13 mouse cellular contexts compared by ENCODE assay signal in the genomic region with DNA sequence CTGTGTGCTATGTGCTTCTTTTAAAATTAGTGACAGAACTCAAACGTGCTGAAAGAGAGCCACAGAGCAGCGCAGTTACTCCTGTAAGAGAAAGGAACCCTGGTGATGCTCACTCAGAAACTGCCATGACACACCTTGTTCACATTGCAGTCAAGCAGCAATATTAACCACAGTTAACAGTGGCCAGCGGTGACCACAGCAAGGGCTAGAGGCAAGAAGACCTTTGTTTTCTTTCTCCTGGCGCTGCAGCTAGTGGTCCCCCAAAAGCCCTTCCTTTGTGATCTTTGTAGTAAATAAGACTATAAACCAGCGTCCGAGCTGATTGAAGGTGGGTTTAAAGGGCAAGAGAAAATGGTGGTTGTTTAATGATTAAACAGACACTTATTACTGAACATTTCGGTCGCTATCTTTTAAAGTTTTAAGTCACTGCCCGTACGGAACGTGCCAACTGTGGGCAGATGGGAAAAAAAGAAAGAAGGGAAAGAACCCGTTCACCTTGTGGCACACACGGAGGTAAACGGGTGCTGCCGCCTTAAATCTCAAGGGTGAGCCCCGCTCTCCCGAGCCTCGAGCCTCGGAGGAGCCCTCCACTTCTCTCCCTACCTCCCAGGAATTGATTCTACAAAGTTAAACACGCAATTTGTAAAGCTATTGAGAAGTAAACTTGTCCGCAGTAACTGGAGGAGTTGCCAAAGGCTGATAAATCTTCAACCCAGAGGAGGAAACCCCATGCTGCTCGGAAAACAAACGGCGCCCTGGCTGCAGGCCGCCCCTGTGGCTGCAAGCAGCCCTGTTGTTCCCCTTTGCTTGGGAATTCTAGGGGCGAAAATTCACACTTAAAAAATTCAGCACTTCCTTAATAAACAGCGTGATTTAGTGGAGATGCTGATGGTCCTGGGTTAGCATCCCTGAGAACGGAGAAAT.
DNase-seq lines count a peak whose midpoint lies in the region; ATAC-seq and TF ChIP-seq lines count a peak whose summit lies in the region.
"Had no signal": no experiment of that assay in that cellular context is flagged by ENCODE, and none has a peak within 500 bp of the region (broad histone marks: within the 10 kb centered on the region; RNA-seq: fewer than 3 reads in every experiment).

No protein-coding gene starts in this region.

- 59% methylated on average over 28 of the region's 28 CpGs for WGBS in heart, embryonic 16.5 days
- WGBS in intestine, embryonic 16.5 days = 17% methylated on average over 28 of the region's 28 CpGs
- WGBS in liver, embryonic 11.5 days = 53% methylated on average over 28 of the region's 28 CpGs
- WGBS in small intestine, adult 2 months = 24% methylated on average over 28 of the region's 28 CpGs

- no peaks in the 10 kb centered on the region for H3K27me3 ChIP-seq in heart, embryonic 16.5 days (ENCODE audit: control insufficient read depth, insufficient read depth, low read length)
- no peaks in the 10 kb centered on the region for H3K27me3 ChIP-seq in intestine, embryonic 16.5 days (replicated peaks; ENCODE audit: control insufficient read depth, insufficient read depth, low read length)
- H3K27me3 ChIP-seq in liver, embryonic 11.5 days (replicated peaks; ENCODE audit: control insufficient read depth, insufficient read depth, low read length) = no peaks in the 10 kb centered on the region
- H3K27me3 ChIP-seq in small intestine, adult 2 months (ENCODE audit: control insufficient read depth, insufficient read depth, low read length) = no peaks in the 10 kb centered on the region
- H3K27me3 ChIP-seq: embryonic facial prominence, embryonic 12.5 days had no signal

- TF ChIP-seq CTCF in small intestine, adult 2 months (IDR thresholded peaks at IDR 0.05; ENCODE audit: extremely low read depth, insufficient read length, insufficient replicate concordance, low read depth, low read length) = no peak

- peaks cover 6% of the 10 kb centered on the region for H3K4me1 ChIP-seq in heart, embryonic 16.5 days (ENCODE audit: control insufficient read depth, insufficient read depth, low read length)
- H3K4me1 ChIP-seq in intestine, embryonic 16.5 days (ENCODE audit: control insufficient read depth, insufficient read depth, low read length) = peaks cover 41% of the 10 kb centered on the region
- H3K4me1 ChIP-seq in liver, embryonic 11.5 days (replicated peaks; ENCODE audit: control insufficient read depth, insufficient read depth, low read length) = peaks cover 29% of the 10 kb centered on the region
- peaks cover 6% of the 10 kb centered on the region; the same call in 1 of the 2 replicates for H3K4me1 ChIP-seq in small intestine, adult 2 months (ENCODE audit: control insufficient read depth, insufficient read depth, insufficient read length, low read length)

- DNase-seq in heart, adult 9 months (ENCODE audit: low spot score in 2 of 2) = no peak
- no peak for DNase-seq in liver, embryonic 11.5 days (ENCODE audit: low spot score)
- DNase-seq in ovary, postnatal 10 days (ENCODE audit: low spot score) = no peak
- DNase-seq in cerebellum, postnatal 25 days = no peak
- DNase-seq: adrenal gland, postnatal 10 days; heart, postnatal 4 days; thymus, postnatal 25 days had no signal

- H3K4me3 ChIP-seq in heart, embryonic 16.5 days (ENCODE audit: low read length) = no peak overlapping the region
- peak overlapping the region; percentile 24 for H3K4me3 ChIP-seq in intestine, embryonic 16.5 days (ENCODE audit: low read length)
- no peak overlapping the region for H3K4me3 ChIP-seq in liver, embryonic 11.5 days (ENCODE audit: low read depth, low read length)
- H3K4me3 ChIP-seq in small intestine, adult 2 months (ENCODE audit: low read depth, low read length) = peak overlapping the region; percentile 61
- H3K4me3 ChIP-seq: embryonic facial prominence, embryonic 12.5 days; myocyte had no signal

- H3K9ac ChIP-seq in heart, embryonic 16.5 days (ENCODE audit: low read length) = no peak overlapping the region
- peak overlapping the region; percentile 52 for H3K9ac ChIP-seq in intestine, embryonic 16.5 days (ENCODE audit: low read depth, low read length)
- H3K9ac ChIP-seq in liver, embryonic 11.5 days (ENCODE audit: low read depth, low read length) = no peak overlapping the region
- H3K9ac ChIP-seq: embryonic facial prominence, embryonic 12.5 days had no signal

- no peaks in the 10 kb centered on the region for H3K9me3 ChIP-seq in heart, embryonic 16.5 days (replicated peaks; ENCODE audit: control insufficient read depth, low read length)
- H3K9me3 ChIP-seq in intestine, embryonic 16.5 days (ENCODE audit: control insufficient read depth, low read length) = no peaks in the 10 kb centered on the region
- H3K9me3 ChIP-seq in liver, embryonic 11.5 days (ENCODE audit: control insufficient read depth, low read length) = no peaks in the 10 kb centered on the region
- H3K9me3 ChIP-seq: embryonic facial prominence, embryonic 12.5 days had no signal

- ATAC-seq in heart, embryonic 16.5 days (replicated peaks; ENCODE audit: extremely low read depth, insufficient read depth, low FRiP score) = no peak
- peak; percentile 66 for ATAC-seq in intestine, embryonic 16.5 days
- ATAC-seq in liver, embryonic 11.5 days (replicated peaks; ENCODE audit: low FRiP score) = no peak
- ATAC-seq in megakaryocyte progenitor cell, adult 5-6 weeks (replicated peaks; ENCODE audit: poor library complexity) = no peak

- no peak for TF ChIP-seq POLR2A in small intestine, adult 2 months (IDR thresholded peaks at IDR 0.05; ENCODE audit: low read depth, low read length)

- H3K27ac ChIP-seq in heart, embryonic 16.5 days (ENCODE audit: low read length) = no peak overlapping the region
- peak overlapping the region; percentile 86 for H3K27ac ChIP-seq in intestine, embryonic 16.5 days (ENCODE audit: low read length)
- peak overlapping the region; percentile 77 for H3K27ac ChIP-seq in liver, embryonic 11.5 days (ENCODE audit: low read depth, low read length)
- peak overlapping the region; percentile 94 for H3K27ac ChIP-seq in small intestine, adult 2 months (ENCODE audit: insufficient read depth, low read depth, low read length)

- no peaks in the 10 kb centered on the region for H3K36me3 ChIP-seq in heart, embryonic 16.5 days (ENCODE audit: control insufficient read depth, insufficient read depth)
- no peaks in the 10 kb centered on the region for H3K36me3 ChIP-seq in intestine, embryonic 16.5 days (ENCODE audit: control insufficient read depth, insufficient read depth, low read length)
- no peaks in the 10 kb centered on the region for H3K36me3 ChIP-seq in liver, embryonic 11.5 days (ENCODE audit: control insufficient read depth, insufficient read depth, low read length)
- no peaks in the 10 kb centered on the region for H3K36me3 ChIP-seq in small intestine, adult 2 months (ENCODE audit: control insufficient read depth, insufficient read depth, low read length)

- 0 out of 2 replicates have a peak overlapping the region, but pooled peaks have one; percentile 4 for H3K4me2 ChIP-seq in heart, embryonic 16.5 days (ENCODE audit: low read depth, low read length)
- H3K4me2 ChIP-seq in intestine, embryonic 16.5 days (ENCODE audit: low read depth, low read length) = peak overlapping the region; percentile 40
- H3K4me2 ChIP-seq in liver, embryonic 11.5 days = peak overlapping the region; percentile 41
- H3K4me2 ChIP-seq: embryonic facial prominence, embryonic 12.5 days had no signal

Comparison
In these comparisons a context has a peak if more than half of its experiments do, and no peak if none do; other contexts are left out.
1. H3K4me3 ChIP-seq: peak in intestine, embryonic 16.5 days (single experiment) and small intestine, adult 2 months (single experiment); none in heart, embryonic 16.5 days (single experiment) and liver, embryonic 11.5 days (single experiment).
2. Peak in every context shown above with its lines, with median percentiles within 50 percentile points of each other: H3K4me2 ChIP-seq.